Mouse (Mus musculus): Measurements from ENCODE around the gene Tenm4. TPM values are rescaled to one million over a fixed set of nuclear protein-coding genes. Genes with fewer than 3 reads are reported as not detected.

Tenm4 gene
- polyA plus RNA-seq, 2 experiments from 2014 or later = 0.19 to 0.37 TPM

DNA sequence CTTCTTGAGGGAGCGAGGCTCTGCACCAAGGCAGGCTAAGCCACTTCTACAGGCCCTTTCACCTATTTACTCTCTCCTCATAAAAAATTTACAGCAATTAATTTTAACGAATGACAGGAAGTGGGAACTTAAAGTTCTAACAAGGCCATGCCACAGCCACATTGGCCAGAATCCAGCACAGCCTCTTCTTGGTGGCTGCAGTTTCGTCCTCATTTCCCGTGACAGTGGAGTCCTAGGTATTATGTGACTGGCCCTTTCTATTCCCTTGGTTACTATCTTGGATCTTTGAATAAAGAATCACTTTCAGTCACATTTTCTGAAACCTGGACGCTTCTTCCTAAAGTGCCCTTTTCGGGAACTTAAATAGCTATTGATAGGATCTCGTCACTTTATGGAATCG, 181.6 kb downstream of the Tenm4 start:
- ATAC-seq = no peak

DNA sequence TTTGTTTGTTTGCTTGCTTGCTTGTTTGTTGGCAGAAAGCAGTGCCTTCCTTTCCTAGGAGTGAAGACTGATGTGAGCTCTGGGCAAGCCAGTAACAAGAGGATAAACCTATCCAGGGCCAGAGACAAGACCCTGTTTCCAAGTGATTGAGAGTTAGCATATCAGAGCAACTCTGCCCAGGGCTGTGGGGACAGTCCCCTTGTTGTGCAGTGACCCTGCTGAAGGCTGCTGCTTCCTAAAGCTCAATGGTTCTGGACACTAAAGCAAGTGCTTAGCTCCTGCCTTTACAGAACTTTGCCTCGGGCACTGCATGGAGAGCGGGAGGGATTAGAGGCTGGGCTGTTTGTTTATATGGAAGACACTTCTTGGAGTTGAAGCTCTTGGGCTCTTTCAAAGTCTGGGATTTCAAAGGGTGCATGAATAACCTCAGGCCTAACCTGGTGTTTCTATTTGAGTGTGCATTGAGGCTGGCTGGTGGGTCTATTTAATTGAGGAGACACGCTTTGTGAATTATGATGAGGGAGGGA, 185.3 kb downstream of the Tenm4 start:
- no peak for ATAC-seq

DNA sequence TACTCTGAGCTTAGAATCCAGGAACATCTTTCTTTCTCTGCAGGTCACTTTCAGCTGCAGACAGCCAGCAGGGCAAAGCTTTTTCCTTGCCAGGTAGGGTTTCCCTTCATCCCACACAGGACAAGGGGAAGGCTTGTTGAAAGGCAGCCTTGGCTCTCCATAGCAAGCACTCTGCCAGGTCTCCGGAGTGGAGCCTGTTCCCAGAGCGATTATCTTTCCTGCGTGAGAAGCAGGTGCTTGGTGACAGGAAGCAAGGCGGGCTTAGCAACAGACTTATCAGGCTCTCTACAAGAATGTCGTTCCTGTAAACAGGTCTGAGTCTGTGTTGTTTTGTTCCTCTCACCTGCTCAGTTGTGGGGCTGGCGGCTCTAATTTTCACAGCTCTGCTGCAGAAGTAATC, 186.5 kb downstream of the Tenm4 start:
- no peak for ATAC-seq

DNA sequence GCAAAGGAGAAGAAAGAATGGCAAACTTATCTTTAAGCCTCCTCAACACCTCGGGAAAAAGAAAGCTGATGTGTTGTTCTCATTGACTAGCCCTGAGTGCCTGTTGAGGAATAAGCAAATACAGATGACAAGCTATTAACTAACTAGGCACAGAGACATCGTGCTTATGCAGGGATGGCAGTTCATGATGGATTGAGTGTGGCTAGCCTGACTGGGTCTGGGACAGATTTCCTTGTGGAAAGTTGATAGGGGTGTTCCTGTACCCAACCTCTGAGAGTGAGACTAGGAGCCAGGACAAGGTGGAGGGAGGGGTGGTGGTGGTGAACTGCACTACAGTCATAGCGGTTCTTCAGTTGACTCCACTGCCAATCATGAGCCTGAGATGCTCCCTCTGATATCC, 192.3 kb downstream of the Tenm4 start:
- no peak for ATAC-seq

DNA sequence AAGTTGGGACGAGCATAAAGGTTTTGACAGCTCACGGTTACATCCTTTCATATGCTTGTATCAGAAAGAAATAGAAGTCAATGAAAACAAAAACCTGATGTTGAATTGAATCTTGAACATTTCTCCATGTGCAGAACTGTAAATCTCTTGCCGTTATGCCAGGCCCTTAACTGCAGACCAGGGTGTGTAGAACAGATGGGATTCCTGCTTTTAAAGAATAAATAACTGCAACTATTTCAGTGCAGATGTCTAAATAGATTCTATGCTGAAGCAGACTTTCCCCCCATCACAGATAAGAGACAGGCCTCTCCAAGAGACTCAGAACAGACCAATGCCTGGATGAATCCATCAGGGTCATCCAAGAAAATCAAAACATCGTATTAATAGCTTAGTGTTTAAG, 198.9 kb downstream of the Tenm4 start:
- no peak for ATAC-seq

DNA sequence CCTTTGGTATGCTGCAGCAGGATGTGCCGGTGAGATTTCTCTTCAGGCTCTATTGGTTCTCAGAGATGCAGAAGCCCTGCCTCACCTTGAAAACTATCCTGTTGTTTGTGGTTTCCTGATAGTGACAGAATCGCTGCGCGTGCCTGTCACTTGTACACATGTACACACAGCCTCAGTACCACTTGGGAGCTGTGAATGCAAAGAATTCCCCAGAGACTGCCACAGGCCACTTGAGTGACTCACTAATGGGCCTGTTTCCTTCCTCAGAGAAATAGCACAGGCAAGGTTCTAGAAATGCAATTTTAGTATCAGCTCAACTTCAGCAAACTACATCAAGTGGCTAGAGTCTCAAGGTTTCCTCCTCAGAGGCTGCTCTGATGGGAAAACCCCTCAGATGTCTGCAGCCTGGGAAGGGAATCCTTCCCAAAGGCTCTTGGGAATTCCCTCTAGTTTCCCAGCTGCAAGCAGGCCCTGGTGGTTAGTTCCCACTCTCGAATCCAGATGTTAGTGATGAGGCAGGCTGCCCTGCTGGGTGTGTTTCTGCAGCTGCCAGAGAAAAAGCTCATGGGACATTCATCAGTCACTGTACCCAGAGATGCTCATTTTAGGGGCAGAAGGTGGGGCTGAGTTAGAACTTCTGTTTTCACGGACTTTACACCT, 203.1 kb downstream of the Tenm4 start:
- ATAC-seq = no peak

DNA sequence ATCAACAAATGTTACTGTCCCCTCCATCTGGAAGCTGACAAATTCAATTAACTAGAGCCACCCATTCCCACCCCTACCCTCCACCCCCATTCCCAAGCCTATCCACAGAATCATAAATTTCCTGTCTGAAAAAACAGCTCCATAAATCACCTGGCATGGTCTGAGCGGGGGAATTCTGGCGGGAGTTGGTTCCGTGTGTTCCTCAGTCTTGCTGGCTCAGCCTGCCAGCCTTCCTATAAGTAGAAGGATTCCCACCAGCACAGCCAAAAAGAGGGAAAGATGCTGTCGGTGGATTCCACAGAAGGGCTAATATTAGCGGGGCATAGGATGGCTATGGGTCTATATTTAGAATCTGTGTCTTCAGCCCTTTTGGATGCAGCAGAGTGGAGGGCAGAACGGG, 204.5 kb downstream of the Tenm4 start:
- ATAC-seq = no peak

DNA sequence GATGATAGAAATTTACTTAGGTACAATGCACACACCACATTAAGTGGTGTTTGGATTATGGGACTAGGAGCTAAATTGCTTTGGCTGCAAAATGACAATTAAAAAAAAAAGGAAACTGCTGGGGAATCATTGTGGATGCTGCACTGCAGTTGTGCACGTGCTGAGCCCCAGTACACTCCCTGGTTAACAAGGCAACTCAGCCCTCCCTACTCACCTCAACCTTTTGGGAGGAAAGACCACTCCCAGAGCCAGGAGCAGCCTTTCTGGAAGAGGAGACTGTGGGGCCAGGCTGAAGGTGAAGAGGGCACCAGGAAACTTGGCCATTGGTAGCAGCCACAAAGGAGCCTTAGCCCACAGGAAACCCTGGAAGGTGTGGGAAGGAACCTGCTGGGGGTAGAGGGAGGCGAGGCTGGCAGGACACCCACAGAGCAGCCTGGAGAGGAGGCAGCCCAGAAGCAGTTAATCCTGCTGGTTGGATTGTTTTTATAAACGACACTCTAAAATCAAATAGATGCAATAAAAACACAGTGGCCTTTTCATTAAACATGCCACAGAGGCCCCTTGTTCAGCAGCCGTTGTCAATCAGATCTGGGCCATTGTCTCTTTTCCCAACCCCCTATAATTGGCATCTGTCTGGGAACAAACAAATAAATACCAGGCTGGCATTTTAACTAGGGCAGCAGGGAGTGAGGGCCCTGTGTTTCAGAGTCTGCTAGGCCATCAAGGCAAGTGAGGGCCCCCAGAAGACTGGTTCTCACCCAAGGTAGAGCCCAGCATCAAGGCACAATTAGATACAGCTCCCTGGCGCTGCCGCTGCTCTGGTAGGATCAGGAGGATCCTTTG, 212.9 kb downstream of the Tenm4 start:
- ATAC-seq = no peak

DNA sequence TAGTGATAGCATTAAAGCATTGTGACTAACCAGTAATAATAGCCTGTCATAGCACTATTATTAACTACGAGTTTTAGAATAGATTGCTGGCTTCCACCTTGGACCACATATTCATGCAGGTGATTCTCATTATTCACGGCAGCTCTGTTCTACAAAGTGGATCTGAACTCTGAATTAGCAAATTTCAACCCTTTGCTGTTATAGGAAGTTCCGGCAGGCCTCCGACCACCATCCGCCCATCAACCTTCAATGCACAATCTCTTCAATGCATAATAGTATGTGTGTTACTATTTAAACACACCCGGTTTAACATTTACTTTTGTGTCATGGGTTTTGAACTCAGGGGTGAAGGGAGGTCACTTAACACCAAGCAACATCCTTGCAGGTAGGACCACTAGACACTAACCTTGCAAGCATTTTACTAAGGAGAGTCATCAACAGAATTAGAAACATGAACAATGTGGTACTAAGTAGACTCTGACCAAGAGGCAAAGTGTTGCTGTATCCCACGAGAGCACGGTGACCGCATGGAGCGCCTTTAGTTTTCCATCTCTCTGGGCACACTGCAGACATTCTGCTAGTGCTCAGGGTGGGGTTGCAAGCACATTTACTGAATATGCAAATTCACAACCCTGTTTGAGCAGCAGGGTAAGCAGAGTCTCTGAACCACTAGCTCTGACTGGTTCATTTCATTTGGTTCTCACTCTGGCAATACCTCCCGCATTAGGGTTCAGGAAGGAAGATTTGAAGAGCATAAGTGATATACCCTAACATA, 213.9 kb downstream of the Tenm4 start:
- ATAC-seq = no peak

DNA sequence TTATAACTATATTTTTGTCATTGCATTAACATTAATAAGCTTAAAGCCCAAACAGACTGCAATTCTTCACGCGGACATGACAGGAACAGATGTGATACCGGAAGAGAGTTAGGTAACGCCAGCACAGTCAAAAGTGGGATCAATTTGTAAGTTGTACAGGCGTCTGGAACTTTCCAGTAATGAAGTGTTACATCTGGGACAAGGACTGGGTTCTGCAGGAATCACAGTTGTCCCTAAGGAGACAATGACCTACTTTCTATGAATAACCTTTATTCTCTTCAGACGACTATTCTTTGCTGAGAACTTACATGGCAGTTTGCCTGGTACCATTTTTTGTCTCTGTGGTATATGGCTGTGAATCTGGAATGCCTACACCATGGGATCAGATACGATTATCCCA, 214.8 kb downstream of the Tenm4 start:
- ATAC-seq = no peak

DNA sequence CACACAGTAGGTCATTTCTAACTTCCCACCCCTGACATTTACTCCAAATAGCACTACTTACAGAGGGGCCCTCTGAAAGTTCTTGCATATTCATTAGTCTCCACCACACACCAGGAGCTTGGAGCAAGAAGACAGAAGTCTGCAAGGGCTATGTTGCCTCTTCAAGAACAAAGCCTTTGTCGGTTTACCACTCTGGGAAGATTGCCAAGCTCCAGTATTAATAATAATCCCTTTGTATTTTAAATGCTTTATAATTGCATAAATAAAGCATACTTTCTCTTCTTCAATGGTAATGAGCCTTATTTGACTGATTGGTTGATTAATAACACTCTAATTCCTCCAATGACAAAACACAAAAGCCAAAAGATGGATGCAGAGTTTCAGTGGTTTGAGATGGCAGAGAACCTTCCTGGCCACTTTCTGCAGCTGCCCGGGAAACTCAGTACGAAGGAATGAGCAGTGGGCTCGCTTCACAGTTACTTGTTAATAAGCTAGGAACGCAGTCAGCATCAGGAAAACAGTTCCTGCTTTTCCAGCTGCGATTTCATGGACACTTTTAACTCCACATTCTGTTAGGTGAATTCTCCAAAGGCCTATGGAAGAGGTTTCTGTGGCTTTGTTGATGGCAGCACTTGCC, 219.1 kb downstream of the Tenm4 start:
- no peak for ATAC-seq

DNA sequence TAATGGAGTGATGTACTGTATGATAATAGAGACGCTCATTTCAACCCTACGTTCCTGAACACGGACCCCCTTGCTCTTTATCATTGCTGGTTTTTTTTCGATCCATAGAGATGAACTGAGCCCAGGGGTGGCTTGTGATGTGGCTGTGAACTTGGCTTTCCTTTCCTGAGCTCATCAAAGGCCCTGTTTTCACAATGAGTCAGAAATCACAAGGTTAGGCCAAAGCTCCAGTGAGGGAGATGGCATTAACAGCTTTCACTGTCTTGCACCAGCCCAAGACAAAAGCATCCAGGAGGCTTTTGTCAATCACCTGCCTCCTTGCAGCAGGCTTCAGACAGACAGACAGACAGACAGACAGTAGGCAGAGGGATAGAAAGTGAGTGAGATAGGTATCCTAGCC, 219.8 kb downstream of the Tenm4 start:
- ATAC-seq = no peak

DNA sequence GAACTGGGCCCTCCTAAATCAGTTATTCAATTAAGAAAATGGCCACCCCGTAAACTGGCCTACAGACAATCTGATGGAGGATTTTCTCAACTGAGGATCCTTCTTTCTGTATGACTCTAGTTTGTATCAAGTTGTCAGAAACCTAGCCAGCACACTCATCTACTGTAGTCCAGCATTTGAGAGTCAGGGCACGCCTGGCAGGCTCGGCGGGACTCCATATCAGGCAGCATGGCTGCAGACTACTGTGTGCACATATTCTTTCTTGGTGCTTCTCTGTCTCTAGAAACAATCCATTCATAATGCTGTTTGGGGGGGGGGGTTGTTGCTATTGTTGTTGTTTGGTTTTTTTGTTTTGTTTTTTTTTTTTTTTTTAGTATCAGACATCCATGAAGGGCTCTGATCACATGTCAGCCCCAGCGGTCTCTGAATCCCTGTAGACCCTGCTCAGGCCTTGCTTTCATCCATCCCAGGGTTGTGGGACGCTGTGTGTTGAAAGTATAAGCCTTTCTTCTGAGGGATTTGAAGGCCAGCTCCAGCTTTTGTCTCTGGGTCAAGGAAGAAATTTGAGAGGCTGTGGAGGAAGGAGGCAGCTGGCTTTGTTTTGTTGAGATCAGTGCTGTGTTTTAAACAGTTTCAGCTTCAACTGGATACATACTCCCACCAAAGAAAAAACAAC, 220.9 kb downstream of the Tenm4 start:
- ATAC-seq = no peak

DNA sequence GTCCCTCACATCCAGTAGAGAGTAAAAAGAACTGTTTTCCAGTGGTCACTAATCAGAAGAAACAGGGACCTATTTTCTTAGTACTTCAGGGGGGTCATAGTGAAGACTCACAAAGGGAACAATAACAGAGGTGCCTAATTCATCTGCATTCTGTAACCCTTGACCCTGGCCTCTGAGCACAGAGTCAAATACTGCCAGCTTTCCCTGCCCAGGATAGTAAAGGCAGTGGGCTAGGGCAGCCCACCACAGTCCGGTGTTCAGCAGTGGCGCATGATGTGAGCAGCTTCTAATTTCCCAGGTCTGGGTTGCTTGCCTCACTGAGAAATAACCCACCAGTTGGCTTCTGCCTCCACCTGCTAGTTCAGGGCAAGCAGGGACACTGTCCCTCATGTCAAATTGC, 221.6 kb downstream of the Tenm4 start:
- no peak for ATAC-seq

DNA sequence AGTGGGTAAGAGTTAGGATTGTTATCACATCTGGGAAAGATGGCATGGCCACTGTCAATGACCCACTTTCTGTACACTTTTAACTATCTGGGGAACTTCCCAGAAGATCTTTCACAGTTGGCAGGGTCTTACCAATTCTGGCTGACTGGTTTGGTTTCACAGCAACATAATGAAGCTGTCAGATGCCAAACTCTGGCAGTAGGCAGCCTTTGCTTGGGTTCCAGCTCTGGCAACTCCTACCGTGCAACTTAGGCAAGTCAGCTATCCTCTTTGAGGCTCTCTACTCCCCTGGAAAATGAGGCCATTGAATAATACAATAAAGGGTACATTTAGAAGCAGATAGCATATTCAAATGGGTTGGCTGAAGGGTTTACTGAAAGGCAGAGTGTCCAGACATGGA, 226.9 kb downstream of the Tenm4 start:
- no peak for ATAC-seq

DNA sequence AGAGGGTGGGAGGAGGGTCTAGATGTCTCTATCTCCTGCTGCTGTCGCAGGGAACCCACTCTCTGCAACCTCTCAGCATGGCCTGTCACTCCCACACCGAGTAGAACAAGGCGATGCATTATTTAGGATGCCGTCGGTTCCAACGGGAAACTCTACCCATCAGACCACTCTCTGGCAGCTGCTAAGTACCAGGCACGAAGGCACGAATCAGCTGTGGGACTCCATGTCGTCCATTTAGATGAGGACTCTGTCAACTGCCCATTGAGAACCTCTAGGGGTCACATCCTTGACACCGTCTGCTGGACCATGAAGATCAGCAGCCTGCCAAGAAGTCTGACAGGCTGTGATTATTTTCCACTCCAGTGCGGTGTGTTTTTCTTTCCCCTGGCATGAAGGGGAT, 229.4 kb downstream of the Tenm4 start:
- ATAC-seq = no peak

DNA sequence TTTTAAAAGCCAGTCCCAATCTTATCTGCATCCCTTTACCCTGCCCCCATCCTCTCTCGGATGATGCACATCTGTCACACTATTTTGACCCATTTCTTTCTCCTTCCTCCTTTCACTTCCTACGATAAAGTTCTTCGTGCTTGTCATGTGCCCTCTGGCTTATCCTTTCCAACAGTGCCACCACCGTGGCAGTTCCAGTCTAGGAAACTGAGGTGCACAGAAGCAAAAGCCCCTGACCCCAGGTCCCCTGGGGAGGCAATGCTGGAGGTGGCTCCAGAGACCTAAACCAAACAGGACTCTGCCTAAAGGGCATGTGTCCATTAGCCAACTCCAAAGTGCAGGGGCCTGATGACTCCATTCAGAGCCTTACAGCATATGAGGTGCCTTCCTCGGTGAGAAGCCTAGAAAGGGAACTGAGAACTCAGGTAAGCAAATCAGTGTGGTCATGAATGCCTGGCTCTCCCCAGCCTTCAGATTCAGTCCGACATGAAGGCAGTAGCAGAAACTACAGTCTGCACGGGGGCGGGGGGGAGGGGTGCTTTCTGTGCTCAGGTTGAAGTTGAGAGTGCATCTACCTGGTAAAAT, 235.7 kb downstream of the Tenm4 start:
- ATAC-seq = no peak

DNA sequence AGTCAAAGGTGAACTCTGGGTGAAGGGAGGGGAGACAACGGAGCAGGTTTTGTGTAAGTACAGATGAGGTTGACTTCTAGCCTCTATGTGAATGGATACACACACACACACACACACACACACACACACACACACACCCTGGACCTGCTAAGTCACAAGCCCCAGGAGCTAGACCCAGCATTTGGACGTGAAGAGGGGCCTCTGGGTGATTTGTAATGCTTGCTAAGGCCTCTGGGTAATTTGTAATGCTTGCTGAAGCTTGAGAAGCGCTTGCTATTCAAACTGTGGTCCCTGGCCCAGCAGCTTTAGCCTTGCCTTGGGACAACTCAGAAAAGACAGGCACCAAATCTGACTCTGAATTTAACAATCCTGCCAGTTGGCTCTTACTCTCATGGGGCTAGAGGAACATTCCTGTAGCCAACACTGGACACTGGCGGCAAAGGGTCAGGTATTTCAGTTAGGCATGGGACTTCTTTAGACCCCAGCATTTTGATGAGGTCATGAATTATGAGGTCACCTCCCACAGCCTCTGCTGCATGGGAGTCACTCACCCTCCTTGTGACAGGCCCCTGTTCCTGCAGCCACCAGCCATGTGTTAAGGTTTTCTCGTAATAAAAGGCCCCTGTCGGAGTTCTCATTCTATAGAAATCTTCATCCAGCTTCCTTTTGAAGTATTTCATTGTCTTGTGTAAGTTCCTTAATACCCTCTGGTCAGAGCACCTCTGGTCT, 237.3 kb downstream of the Tenm4 start:
- no peak for ATAC-seq

DNA sequence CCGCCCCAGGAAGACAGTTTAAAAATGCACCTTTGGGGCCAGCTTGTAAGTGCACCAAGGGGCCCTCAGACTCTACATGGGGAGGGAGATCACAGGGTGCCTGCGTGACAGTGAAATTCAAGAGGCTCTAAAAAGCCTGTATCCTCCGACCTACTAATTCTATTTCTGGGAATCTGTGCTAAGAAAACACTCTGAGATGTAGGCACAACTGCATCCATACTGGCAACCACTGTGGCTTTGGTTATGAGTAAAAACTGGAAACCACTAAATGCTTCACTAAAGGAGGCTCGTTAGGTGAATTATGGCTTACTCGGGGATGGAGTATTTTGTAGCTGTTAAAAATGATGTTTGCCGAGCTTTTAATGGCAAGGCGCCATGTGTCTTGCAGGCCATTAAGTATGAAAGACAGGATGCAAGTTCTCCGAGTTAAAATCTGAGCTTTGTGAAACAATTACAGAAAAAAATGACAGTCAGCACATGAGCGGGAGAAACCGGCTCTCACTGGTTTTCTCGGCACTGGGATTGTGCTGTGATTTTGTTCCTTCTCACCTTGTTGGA, 238.4 kb downstream of the Tenm4 start:
- ATAC-seq = no peak

DNA sequence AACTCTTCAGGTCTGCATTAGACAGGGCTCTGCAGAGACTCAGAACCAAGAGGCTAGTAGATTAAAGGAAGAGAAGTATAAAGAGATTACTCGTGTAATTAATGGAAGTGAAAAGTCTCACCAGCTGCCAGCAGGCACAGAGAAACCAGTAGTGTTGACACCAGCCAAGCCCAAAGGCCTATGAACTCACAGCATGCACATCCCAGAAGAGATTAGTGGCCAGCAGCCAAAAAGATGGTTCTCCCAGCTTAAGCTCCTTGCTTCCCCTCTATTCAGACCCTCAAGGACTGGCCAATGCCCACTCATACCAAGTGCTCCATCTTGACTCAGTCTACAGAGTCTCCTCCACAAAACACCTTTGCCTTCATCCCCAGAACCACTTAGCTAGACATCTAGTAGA, 242.8 kb downstream of the Tenm4 start:
- ATAC-seq = no peak
